Mouse (Mus musculus) CH12.LX (cell line): ENCODE measurements around the gene Slc6a4. TPM values are rescaled to one million over a fixed set of nuclear protein-coding genes. Genes with fewer than 3 reads are reported as not detected.

ENCODE experiments used
- DNase-seq: peaks from one replicate; pipeline ENCODE4 v3.0.0-alpha.2; 2013; ENCODE audit errors: extremely low read depth
- H3K27ac ChIP-seq: 2 replicates; pipeline ENCODE4 v1.5.1; 2012; ENCODE audit warnings: low read depth, mild to moderate bottlenecking, control low read depth, moderate library complexity; ENCODE audit not compliant: insufficient read depth
- H3K27me3 ChIP-seq: replicated peaks from 2 replicates; pipeline ENCODE3; 2012; ENCODE audit warnings: inconsistent platforms
- H3K36me3 ChIP-seq, 2 experiments: replicated peaks in 1 of 2; 2 replicates each; pipeline versions ENCODE3 to v1.6.1; 2012; ENCODE audit warnings: inconsistent platforms in 1 of 2, low read length in 1 of 2, mild to moderate bottlenecking in 1 of 2, mixed read lengths in 1 of 2, moderate library complexity in 1 of 2; ENCODE audit not compliant: control insufficient read depth in 1 of 2, insufficient read depth in 1 of 2
- H3K4me1 ChIP-seq, 2 experiments: 2 replicates each; pipeline ENCODE4 v1.6.1; 2012; ENCODE audit warnings: inconsistent platforms in 1 of 2, moderate library complexity in 1 of 2; ENCODE audit not compliant: insufficient read depth in 2 of 2, control insufficient read depth in 1 of 2
- H3K4me2 ChIP-seq: 2 replicates; pipeline ENCODE4 v1.6.1; 2012; ENCODE audit warnings: low read depth, mild to moderate bottlenecking, control low read depth; ENCODE audit not compliant: poor library complexity, insufficient read depth, severe bottlenecking
- H3K4me3 ChIP-seq, 3 experiments: fragments of 150-350 bp in 1 of 3; sonication (generic) in 1 of 3; replicated peaks in 1 of 3; 2 replicates each; pipeline versions ENCODE3 to v1.5.1; 2011 to 2012; ENCODE audit warnings: low read depth in 2 of 3, low read length in 2 of 3, mild to moderate bottlenecking in 2 of 3, moderate library complexity in 2 of 3, control low read depth in 1 of 3, improper control_type of control experiment in 1 of 3, inconsistent platforms in 1 of 3, mixed read lengths in 1 of 3; ENCODE audit not compliant: poor library complexity in 1 of 3
- H3K79me2 ChIP-seq: replicated peaks from 2 replicates; pipeline ENCODE4 v1.6.1; 2012; ENCODE audit warnings: mild to moderate bottlenecking, moderate library complexity; ENCODE audit not compliant: control insufficient read depth, poor library complexity, insufficient read depth, severe bottlenecking; ENCODE audit errors: extremely low read depth
- H3K9ac ChIP-seq: 2 replicates; pipeline ENCODE4 v1.6.1; 2012; ENCODE audit warnings: low read depth, mild to moderate bottlenecking, control low read depth, moderate library complexity; ENCODE audit not compliant: insufficient read depth
- H3K9me3 ChIP-seq: replicated peaks from 2 replicates; pipeline ENCODE3; 2012; ENCODE audit warnings: low read length, inconsistent platforms, mixed read lengths
- BHLHE40 ChIP-seq: IDR thresholded peaks from 2 replicates; pipeline ENCODE4 v1.6.1; 2011; ENCODE audit warnings: mild to moderate bottlenecking, low read depth, low read length, improper control_type of control experiment
- CTCF ChIP-seq, 2 experiments: IDR thresholded peaks in 1 of 2; conservative IDR thresholded peaks in 1 of 2; 2 replicates each; pipeline ENCODE4 v1.5.1; 2011 to 2012; ENCODE audit warnings: low read depth in 2 of 2, low read length in 2 of 2, improper control_type of control experiment in 1 of 2, inconsistent platforms in 1 of 2, mild to moderate bottlenecking in 1 of 2, moderate library complexity in 1 of 2
- E2F4 ChIP-seq: IDR thresholded peaks from 2 replicates; pipeline ENCODE4 v1.6.1; 2011; ENCODE audit warnings: low read depth, low read length, improper control_type of control experiment; ENCODE audit not compliant: insufficient replicate concordance
- ELF1 ChIP-seq: IDR thresholded peaks from 2 replicates; pipeline ENCODE4 v1.6.1; 2014; ENCODE audit warnings: low read depth, mild to moderate bottlenecking, inconsistent platforms, low read length, improper control_type of control experiment
- EP300 ChIP-seq: IDR thresholded peaks from 2 replicates; pipeline ENCODE4 v1.6.1; 2011; ENCODE audit warnings: low read length, improper control_type of control experiment
- HCFC1 ChIP-seq: IDR thresholded peaks from 2 replicates; pipeline ENCODE4 v1.6.1; 2012; ENCODE audit warnings: low read depth, mild to moderate bottlenecking, inconsistent platforms, low read length, improper control_type of control experiment
- JUN ChIP-seq: IDR thresholded peaks from 2 replicates; pipeline ENCODE4 v1.6.1; 2011; ENCODE audit warnings: low read depth, mild to moderate bottlenecking, low read length, improper control_type of control experiment, moderate library complexity; ENCODE audit not compliant: insufficient read depth
- MAZ ChIP-seq: IDR thresholded peaks from 2 replicates; pipeline ENCODE4 v1.6.1; 2012; ENCODE audit warnings: low read depth, mild to moderate bottlenecking, inconsistent platforms, low read length, improper control_type of control experiment, moderate library complexity
- MEF2A ChIP-seq: IDR thresholded peaks from 2 replicates; pipeline ENCODE4 v1.6.1; 2014; ENCODE audit warnings: low read depth, mild to moderate bottlenecking, inconsistent platforms, low read length, improper control_type of control experiment, borderline replicate concordance
- MXI1 ChIP-seq: IDR thresholded peaks from 2 replicates; pipeline ENCODE4 v1.6.1; 2011; ENCODE audit warnings: mild to moderate bottlenecking, low read depth, low read length, improper control_type of control experiment
- MYC ChIP-seq: IDR thresholded peaks from 2 replicates; pipeline ENCODE4 v1.6.1; 2011; ENCODE audit warnings: low read depth, mild to moderate bottlenecking, improper control_type of control experiment, low read length
- NELFE ChIP-seq: IDR thresholded peaks from 2 replicates; pipeline ENCODE4 v1.6.1; 2011; ENCODE audit warnings: low read depth, low read length, improper control_type of control experiment
- NRF1 ChIP-seq: IDR thresholded peaks from 2 replicates; pipeline ENCODE4 v1.6.1; 2014; ENCODE audit warnings: low read depth, mild to moderate bottlenecking, inconsistent platforms, low read length, improper control_type of control experiment, moderate library complexity
- PAX5 ChIP-seq: IDR thresholded peaks from 2 replicates; pipeline ENCODE4 v1.6.1; 2012; ENCODE audit warnings: low read length, inconsistent platforms, mixed read lengths
- POLR2A ChIP-seq: IDR thresholded peaks from 2 replicates; pipeline ENCODE4 v1.6.1; 2011; ENCODE audit warnings: low read depth, mild to moderate bottlenecking, improper control_type of control experiment, low read length
- RCOR1 ChIP-seq: conservative IDR thresholded peaks from 2 replicates; pipeline ENCODE4 v1.6.1; 2012; ENCODE audit warnings: low read depth, mild to moderate bottlenecking, inconsistent platforms, low read length, improper control_type of control experiment
- SIN3A ChIP-seq: IDR thresholded peaks from 2 replicates; pipeline ENCODE4 v1.6.1; 2012; ENCODE audit warnings: low read length, improper control_type of control experiment, inconsistent platforms
- SMC3 ChIP-seq: IDR thresholded peaks from 2 replicates; pipeline ENCODE4 v1.6.1; 2011; ENCODE audit warnings: low read depth, low read length, improper control_type of control experiment
- USF1 ChIP-seq: IDR thresholded peaks from 2 replicates; pipeline ENCODE4 v1.6.1; 2014; ENCODE audit warnings: low read depth, mild to moderate bottlenecking, inconsistent platforms, low read length, improper control_type of control experiment
- USF2 ChIP-seq: conservative IDR thresholded peaks from 2 replicates; pipeline ENCODE4 v1.6.1; 2011; ENCODE audit warnings: low read depth, low read length, improper control_type of control experiment
- ZNF384 ChIP-seq: IDR thresholded peaks from 2 replicates; pipeline ENCODE4 v1.6.1; 2012; ENCODE audit warnings: low read depth, low read length, improper control_type of control experiment, inconsistent platforms
- dilution Hi-C: fragments of 300-500 bp; cut with MboI; formaldehyde crosslinking; loops from 2 replicates; pipeline ENCODE4 v1.14.3; 2020; ENCODE audit warnings: low sequenced_read_pairs; ENCODE audit not compliant: extremely low pct_unique_long_range_greater_than_20kb, extremely low pct_ligation_motif_present
- in situ Hi-C: fragments of 300-500 bp; cut with MboI; formaldehyde crosslinking; loops from 3 replicates; pipeline ENCODE4 v1.14.3; 2019; ENCODE audit warnings: low sequenced_read_pairs, low pct_ligation_motif_present, low pct_unique_long_range_greater_than_20kb, mixed read lengths
- polyA plus RNA-seq: library from polyadenylated mRNA; unstranded; fragments of >175 nt; gene quantifications from 2 replicates; pipeline ENCODE4 v1.2.1, GENCODE M21; 2012; ENCODE audit warnings: low read depth; ENCODE audit not compliant: insufficient read length
- total RNA-seq, 2 experiments: library from RNA; depleted of rRNA; stranded (reverse); fragments of 300-350 nt in 1 of 2; fragments of >200 nt in 1 of 2; gene quantifications; 2 replicates each; pipeline ENCODE4 v1.2.3; 2012 to 2014

Gene Slc6a4
- total and polyA plus RNA-seq, 3 experiments = not detected

- H3K4me3 ChIP-seq = no peak overlapping the region
- no peak for TF ChIP-seq JUN
- no peak for TF ChIP-seq ELF1
- TF ChIP-seq PAX5 = no peak
- 0 out of 2 replicates have a peak, but pooled peaks have one; percentile 2 for TF ChIP-seq BHLHE40
- TF ChIP-seq MXI1 = no peak
- TF ChIP-seq E2F4 = no peak
- H3K4me2 ChIP-seq = no peak overlapping the region
- H3K27ac ChIP-seq = no peak overlapping the region
- H3K4me1 ChIP-seq = peaks cover 0 to 2% of the 10 kb centered on the region in 2 experiments; a peak in 1 of 4 replicates
- no peak for DNase-seq
- no peak overlapping the region for H3K9ac ChIP-seq
- H3K27me3 ChIP-seq = peaks cover 26% of the 10 kb centered on the region
- dilution Hi-C loops = no loop called here
- H3K9me3 ChIP-seq = no peaks in the 10 kb centered on the region
- H3K36me3 ChIP-seq = no peaks in the 10 kb centered on the region
- no peaks in the 10 kb centered on the region for H3K79me2 ChIP-seq
- in situ Hi-C loops = no loop called here
These were observed 12.5 kb downstream of the Slc6a4 start for GRCm38 (mm10) chr11:77010762-77011475.

DNA sequence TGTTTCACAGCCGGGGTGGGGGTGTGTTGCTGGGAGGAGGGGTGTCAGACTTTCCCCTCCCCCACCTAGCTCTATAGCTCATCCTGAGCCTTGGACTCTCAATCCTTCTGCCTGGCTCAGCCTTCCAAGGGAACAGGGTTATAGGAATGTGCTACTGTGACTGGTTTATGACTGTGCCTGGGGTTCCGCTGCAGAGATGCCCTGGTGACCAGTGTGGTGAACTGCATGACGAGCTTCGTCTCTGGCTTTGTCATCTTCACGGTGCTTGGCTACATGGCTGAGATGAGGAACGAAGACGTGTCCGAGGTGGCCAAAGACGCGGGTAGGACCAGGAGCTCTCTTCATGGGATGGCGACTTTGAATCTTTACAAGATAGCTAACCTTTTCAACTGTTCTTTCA lies 19.6 kb downstream of the Slc6a4 start:
- no peak overlapping the region for H3K27ac ChIP-seq
- TF ChIP-seq SMC3 (0 out of 2 replicates have a peak, but pooled peaks have one; percentile 13), ZNF384 (no peak), CTCF (conservative IDR thresholded peaks at IDR 0.05 in 1 of 2, IDR thresholded peaks at IDR 0.05 in 1 of 2; ENCODE audit: low read depth in 2 of 2, low read length in 2 of 2) (peak in 1 of 2 experiments; percentile 41; a peak in 2 of 4 replicates), E2F4 (no peak), SIN3A (no peak)
- H3K9ac ChIP-seq = no peak overlapping the region
- no peaks in the 10 kb centered on the region for H3K79me2 ChIP-seq
- no peak for DNase-seq
- H3K27me3 ChIP-seq = peaks cover 15% of the 10 kb centered on the region
- in situ Hi-C loops = no loop called here
- H3K9me3 ChIP-seq = no peaks in the 10 kb centered on the region
- no peaks in the 10 kb centered on the region for H3K36me3 ChIP-seq
- no peaks in the 10 kb centered on the region for H3K4me1 ChIP-seq
- H3K4me2 ChIP-seq = no peak overlapping the region
- dilution Hi-C loops = no loop called here
- H3K4me3 ChIP-seq = no peak overlapping the region

- TF ChIP-seq NELFE (no peak), MXI1 (no peak), ELF1 (no peak), BHLHE40 (no peak), MAZ (no peak), USF1 (no peak), NRF1 (no peak), RCOR1 (no peak), MYC (no peak), ZNF384 (no peak), EP300 (no peak), USF2 (no peak), HCFC1 (no peak), SMC3 (no peak), MEF2A (no peak), POLR2A (no peak)
- TF ChIP-seq, all 38 proteins: peak for 0
- dilution Hi-C loops = no loop called here
These were observed 21.1 kb downstream of the Slc6a4 start for GRCm38 (mm10) chr11:77019539-77019938.

More at GRCm38 (mm10) chr11:77019539-77019938, 21.1 kb downstream of the Slc6a4 start:
- Histone ChIP-seq H3K27ac (no peak overlapping the region), H3K79me2 (no peaks in the 10 kb centered on the region), H3K4me1 (no peaks in the 10 kb centered on the region), H3K4me2 (no peak overlapping the region), H3K4me3 (no peak overlapping the region), H3K27me3 (peaks cover 20% of the 10 kb centered on the region), H3K9me3 (no peaks in the 10 kb centered on the region), H3K9ac (no peak overlapping the region), H3K36me3 (no peaks in the 10 kb centered on the region)
- DNase-seq = no peak
- in situ Hi-C loops = no loop called here
